Mouse (Mus musculus): Measurements from ENCODE around the gene Schip1.

Schip1 gene

DNA sequence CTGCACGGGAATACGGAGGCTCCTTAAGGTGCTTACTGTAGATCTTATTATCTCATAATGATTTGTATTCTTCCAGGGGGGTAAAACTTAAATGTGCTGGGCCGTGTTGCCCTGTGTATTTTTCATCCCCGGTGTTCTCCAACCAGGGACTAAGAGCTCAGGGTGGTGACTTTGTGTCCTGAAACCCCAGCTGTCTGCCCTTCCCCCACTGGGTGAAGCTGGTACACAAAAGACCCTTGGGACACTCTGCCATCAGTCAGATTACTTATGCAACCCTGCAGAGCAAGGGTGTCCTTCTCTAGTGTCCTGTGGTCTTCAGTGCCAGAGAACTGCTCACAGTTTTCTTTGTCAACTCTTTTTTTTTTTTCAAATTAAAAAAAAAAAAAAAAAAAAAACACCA lies 520.6 kb downstream of the Schip1 start:
- in situ Hi-C loops (cut with MboI), result no loop called here

GRCm38 (mm10) chr3:68586646-68587064 lies 522.1 kb downstream of the Schip1 start:
- in situ Hi-C loops (cut with MboI), result no loop called here

- in situ Hi-C loops (cut with MboI), result no loop called here
These were observed 523.1 kb downstream of the Schip1 start for GRCm38 (mm10) chr3:68587567-68588245.

DNA sequence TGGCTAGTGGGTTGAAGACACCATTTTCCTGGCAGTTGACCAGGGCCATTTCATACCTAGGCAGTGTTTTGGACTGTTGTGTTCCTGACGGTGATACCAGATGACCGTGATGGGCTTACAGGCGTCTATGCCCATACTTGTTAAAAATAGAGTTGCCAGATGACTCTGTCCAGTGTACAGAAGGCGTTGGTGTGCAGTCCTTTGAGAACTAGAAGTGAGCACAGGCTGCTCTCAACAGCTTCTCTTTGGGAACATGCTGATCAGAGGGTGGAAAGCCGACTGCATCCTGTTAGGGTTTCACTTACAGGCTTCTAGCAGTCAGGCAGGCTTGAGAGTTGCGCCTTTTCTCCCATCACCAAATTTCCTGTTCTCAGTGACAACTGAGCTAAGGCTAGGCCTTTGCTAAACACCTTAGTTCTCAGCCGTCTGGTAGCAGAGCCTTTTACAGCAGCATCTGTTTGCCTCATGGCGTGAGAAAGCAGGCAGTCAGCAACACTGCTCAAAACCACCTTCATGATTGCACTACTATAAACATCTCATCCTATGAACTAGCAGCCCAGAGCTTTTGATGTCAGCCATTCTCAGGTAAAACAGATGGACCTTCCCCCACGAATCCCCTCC lies 524.7 kb downstream of the Schip1 start:
- in situ Hi-C loops (cut with MboI), result no loop called here

- in situ Hi-C loops (cut with MboI), result no loop called here
These were observed 525.8 kb downstream of the Schip1 start for GRCm38 (mm10) chr3:68590436-68590835.

- in situ Hi-C loops (cut with MboI), result no loop called here
These were observed 528.0 kb downstream of the Schip1 start for GRCm38 (mm10) chr3:68592575-68592974.

DNA sequence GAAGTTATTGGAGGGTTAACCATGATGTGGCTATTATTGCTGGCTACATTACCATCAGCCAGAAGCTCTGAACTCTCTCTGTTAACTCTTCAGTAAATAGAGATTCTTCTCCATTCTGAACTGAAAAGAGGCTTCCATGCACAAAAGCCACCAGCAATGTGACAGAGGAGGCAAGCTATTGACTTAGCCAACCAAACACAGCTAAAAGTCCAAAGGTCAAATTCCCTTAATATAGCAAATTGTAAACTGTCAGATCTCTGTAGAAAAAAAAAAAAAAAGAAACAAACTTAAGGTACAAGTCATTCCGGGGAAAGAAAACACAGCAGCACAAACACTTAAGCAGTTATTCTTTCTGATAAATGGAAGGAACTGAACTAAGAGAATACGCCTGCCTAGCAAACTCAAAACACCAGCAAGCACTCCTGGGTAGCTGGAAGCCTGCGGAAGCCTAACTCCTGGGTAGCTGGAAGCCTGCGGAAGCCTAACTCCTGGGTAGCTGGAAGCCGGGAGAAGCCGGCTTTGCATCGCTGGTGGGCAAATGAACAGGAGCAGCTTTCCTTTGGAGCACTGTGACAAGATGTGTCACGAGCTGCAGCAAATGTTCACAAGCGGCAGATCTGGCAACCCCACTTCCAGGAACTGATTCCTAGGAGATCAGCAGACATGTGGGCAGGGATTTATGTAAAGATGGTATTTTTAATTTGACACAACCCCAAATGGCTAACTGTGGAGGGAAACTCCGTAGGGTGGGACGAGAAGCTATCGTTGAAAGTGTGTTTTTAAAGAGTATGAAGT lies 528.7 kb downstream of the Schip1 start:
- in situ Hi-C loops (cut with MboI), result no loop called here

DNA sequence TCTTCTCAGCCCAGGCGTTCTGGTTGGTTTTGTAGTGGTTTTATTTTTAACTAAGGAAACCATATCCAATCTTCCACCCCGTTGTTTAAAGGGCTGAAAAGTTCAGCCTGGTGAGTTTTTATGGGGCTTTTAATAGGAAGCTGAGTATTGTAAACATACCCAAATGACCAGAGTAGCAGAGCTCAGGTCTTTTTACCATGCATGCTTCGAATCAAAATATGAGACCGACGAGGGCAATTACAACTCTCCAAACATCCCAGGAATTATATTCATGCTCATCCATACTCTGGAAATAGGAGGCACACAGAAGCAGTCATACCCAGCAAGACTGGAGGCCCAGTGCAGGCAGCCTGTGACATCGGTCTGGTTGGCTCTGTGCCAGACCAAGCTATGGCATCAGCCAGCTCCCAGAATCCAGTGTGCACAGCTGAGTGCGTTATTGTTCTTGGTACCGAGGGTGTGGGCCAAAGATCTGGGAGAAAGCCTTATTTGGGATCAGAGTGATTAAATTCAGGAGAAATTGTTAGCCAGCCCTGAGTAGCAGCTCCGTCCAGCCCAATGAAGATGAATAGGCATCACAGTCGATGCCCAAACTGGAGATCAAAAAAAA lies 530.8 kb downstream of the Schip1 start:
- in situ Hi-C loops (cut with MboI), result no loop called here

DNA sequence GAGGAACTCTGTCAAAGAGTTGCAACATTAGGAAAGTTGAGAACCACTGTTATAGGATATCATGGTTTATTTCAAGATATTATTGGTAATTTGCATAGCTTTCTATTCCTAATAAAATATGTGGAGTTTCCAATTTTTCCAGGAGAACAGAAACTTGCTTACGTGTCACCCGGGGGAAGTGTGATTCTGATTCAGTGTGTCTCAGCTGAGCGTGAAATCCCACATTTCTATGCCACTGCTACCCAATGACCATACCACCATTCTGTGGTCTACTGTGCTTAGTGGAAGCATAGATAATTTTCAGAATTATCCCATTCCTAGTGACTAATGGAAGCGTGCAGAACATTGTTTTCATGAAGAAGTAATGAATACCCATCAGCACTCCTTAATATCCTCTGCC lies 532.3 kb downstream of the Schip1 start:
- in situ Hi-C loops (cut with MboI), result no loop called here

DNA sequence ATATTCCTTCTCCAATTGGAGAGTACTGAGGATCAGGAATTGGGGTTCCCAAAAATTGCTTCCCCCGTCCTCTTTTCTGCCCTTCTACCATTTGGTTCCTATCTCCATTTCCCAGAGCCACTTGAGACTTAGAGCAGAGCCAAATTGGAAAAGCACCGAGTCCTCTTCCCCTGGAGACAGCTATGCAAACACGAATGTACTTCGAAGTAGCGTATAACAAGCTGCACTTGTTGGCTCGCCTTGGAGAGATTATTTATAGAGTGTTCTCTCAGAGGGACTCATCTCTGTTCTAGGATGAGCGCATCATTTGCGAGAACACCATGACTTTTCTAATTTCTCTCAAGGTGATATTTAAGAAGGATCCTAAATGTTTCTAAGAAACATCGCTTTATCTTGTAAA lies 538.3 kb downstream of the Schip1 start:
- in situ Hi-C loops (cut with MboI), result no loop called here

- in situ Hi-C loops (cut with MboI), result no loop called here
These were observed 539.9 kb downstream of the Schip1 start for GRCm38 (mm10) chr3:68604467-68604866.

GRCm38 (mm10) chr3:68604962-68605361 lies 540.4 kb downstream of the Schip1 start:
- in situ Hi-C loops (cut with MboI), result no loop called here

GRCm38 (mm10) chr3:68605942-68606603 lies 541.5 kb downstream of the Schip1 start:
- in situ Hi-C loops (cut with MboI), result no loop called here

- in situ Hi-C loops (cut with MboI), result no loop called here
These were observed 542.1 kb downstream of the Schip1 start for GRCm38 (mm10) chr3:68606730-68607129.

GRCm38 (mm10) chr3:68607336-68607735 lies 542.7 kb downstream of the Schip1 start:
- in situ Hi-C loops (cut with MboI), result no loop called here

GRCm38 (mm10) chr3:68608848-68609497 lies 544.4 kb downstream of the Schip1 start:
- in situ Hi-C loops (cut with MboI), result no loop called here

- in situ Hi-C loops (cut with MboI), result loop anchor here (10.0 kb wide), 1 partner anchor 345 kb away; no protein-coding TSS in a partner anchor
These were observed 545.4 kb downstream of the Schip1 start for GRCm38 (mm10) chr3:68610011-68610410.

GRCm38 (mm10) chr3:68610598-68611261 lies 546.1 kb downstream of the Schip1 start:
- in situ Hi-C loops (cut with MboI), result loop anchor here (10.0 kb wide), 1 partner anchor 344 kb away; no protein-coding TSS in a partner anchor

GRCm38 (mm10) chr3:68615042-68615810 lies 550.6 kb downstream of the Schip1 start:
- in situ Hi-C loops (cut with MboI), result loop anchor here (5.0 to 10.0 kb wide), 2 partner anchors 92 to 340 kb away; no protein-coding TSS in a partner anchor

DNA sequence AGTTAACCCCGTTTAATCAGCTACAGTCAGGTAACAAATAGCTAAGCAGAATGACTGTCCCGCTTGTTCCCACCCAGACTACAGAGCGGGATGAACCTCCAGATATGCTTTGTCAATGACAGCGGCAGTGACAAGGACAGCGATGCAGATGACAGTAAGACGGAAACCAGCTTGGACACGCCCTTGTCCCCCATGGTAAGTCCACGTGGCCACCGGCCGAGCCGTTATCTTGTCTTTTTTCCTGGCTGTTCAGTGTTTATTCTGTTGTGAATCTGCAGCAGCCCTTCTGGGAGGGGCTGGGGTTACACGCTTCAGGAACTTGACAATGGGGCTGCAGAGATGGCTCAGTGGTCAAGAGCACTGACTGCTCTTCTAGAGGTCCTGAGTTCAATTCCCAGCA lies 551.8 kb downstream of the Schip1 start:
- in situ Hi-C loops (cut with MboI), result loop anchor here (5.0 to 10.0 kb wide), 2 partner anchors 91 to 338 kb away; no protein-coding TSS in a partner anchor

Data from mature B cell (primary cell).